Mouse (Mus musculus) kidney, embryonic 15.5 days (tissue): ENCODE measurements around the gene Itga9. TPM values are rescaled to one million over a fixed set of nuclear protein-coding genes. Genes with fewer than 3 reads are reported as not detected.

Source experiments
- ATAC-seq: fragments of 200-750 bp; cut with Nextera tagmentation; replicated peaks from 2 replicates; pipeline ENCODE4 v1.8.0; 2017; ENCODE audit warnings: moderate TSS enrichment; ENCODE audit not compliant: low FRiP score
- H3K27ac ChIP-seq: fragments of 300-500 bp; sonication (generic); 2 replicates; pipeline ENCODE4 v1.5.1; 2015; ENCODE audit warnings: mild to moderate bottlenecking, inconsistent platforms
- H3K27me3 ChIP-seq: fragments of 300-500 bp; sonication (generic); 2 replicates; pipeline ENCODE4 v1.6.1; 2015; ENCODE audit warnings: inconsistent platforms
- H3K36me3 ChIP-seq: fragments of 300-500 bp; sonication (generic); 2 replicates; pipeline ENCODE4 v1.6.1; 2015; ENCODE audit warnings: inconsistent platforms
- H3K4me1 ChIP-seq: fragments of 300-500 bp; sonication (generic); 2 replicates; pipeline ENCODE4 v1.6.1; 2015; ENCODE audit warnings: inconsistent platforms
- H3K4me2 ChIP-seq: fragments of 300-500 bp; sonication (generic); 2 replicates; pipeline ENCODE4 v1.6.1; 2015; ENCODE audit warnings: moderate library complexity, mild to moderate bottlenecking, inconsistent platforms
- H3K4me3 ChIP-seq: fragments of 300-500 bp; sonication (generic); replicated peaks from 2 replicates; pipeline ENCODE4 v1.5.1; 2015; ENCODE audit warnings: mild to moderate bottlenecking, inconsistent platforms
- H3K9ac ChIP-seq: fragments of 300-500 bp; sonication (generic); 2 replicates; pipeline ENCODE4 v1.6.1; 2015; ENCODE audit warnings: mild to moderate bottlenecking, inconsistent platforms
- H3K9me3 ChIP-seq: fragments of 300-500 bp; sonication (generic); replicated peaks from 2 replicates; pipeline ENCODE4 v1.6.1; 2016; ENCODE audit warnings: inconsistent platforms
- WGBS: fragments of 180-500 bp; shearing (Covaris S2); methylation state at CpG from one replicate; pipeline ENCODE4 v1.1.7; 2015; ENCODE audit warnings: mixed read lengths; 5-methylcytosine and 5-hydroxymethylcytosine counted together
- polyA plus RNA-seq: library from polyadenylated mRNA; unstranded; fragments of >200 nt; fragmentation: Nextera tagmentation; extraction: Ambion mirVana; gene quantifications from 2 replicates; pipeline ENCODE4 v1.2.1, GENCODE M21; 2015

Gene Itga9
- polyA plus RNA-seq, 1 experiment from 2014 or later = 26.1 TPM

- no peaks in the 10 kb centered on the region for H3K9me3 ChIP-seq
- peak overlapping the region; percentile 0; the same call in 1 of the 2 replicates for H3K27ac ChIP-seq
- peak overlapping the region; percentile 27 for H3K4me2 ChIP-seq
- 53% methylated on average over 16 of the region's 16 CpGs for whole genome bisulfite sequencing
- H3K9ac ChIP-seq = no peak overlapping the region
- H3K4me1 ChIP-seq = peaks cover 34% of the 10 kb centered on the region
- no peaks in the 10 kb centered on the region for H3K36me3 ChIP-seq
- no peaks in the 10 kb centered on the region for H3K27me3 ChIP-seq
- H3K4me3 ChIP-seq = no peak overlapping the region
- ATAC-seq = peak; percentile 57
Observed at GRCm38 (mm10) chr9:118919672-118920186, 313.2 kb downstream of the Itga9 start.

DNA sequence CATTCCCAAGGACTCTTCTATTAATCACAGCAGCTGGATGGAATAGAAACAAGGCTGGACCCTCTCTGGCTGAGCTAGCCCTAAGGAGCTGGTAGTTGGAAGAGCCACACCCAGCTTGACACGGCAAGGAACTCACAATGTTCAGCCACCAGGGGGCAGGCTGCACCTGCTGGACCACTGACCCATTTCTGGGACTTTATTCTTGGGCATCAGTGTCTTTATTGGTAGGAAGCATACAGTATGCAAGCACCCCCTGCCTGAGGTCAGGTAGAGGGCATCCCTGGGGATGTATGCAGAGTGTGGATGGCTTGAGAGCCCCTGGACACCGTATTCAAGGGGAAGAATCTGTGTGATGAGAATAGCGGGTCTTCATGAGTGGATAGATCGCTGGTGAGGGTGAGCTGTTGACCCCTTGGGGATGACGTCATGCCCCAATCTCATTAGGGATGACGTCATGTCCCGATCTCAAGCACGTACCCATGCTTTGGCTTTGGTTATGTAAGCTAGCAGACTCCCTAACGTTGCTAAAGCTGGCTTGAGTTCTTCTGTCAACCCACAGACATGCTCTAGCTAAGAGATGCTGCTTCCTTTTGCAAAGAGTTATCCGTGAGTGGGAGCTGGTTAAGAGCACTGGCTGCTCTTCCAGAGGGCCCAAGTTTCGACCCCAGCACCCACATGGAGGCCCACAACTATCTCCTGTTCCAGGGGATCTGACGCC lies 314.5 kb downstream of the Itga9 start:
- Histone ChIP-seq H3K4me3 (no peak overlapping the region), H3K27me3 (no peaks in the 10 kb centered on the region), H3K9me3 (no peaks in the 10 kb centered on the region), H3K9ac (no peak overlapping the region), H3K4me2 (no peak overlapping the region), H3K4me1 (peaks cover 41% of the 10 kb centered on the region), H3K36me3 (no peaks in the 10 kb centered on the region), H3K27ac (no peak overlapping the region)
- 50% methylated on average over 12 of the region's 12 CpGs for WGBS
- no peak for ATAC-seq

- Histone ChIP-seq H3K27me3 (no peaks in the 10 kb centered on the region), H3K36me3 (no peaks in the 10 kb centered on the region), H3K4me1 (peaks cover 42% of the 10 kb centered on the region), H3K27ac (no peak overlapping the region), H3K4me3 (no peak overlapping the region), H3K9me3 (no peaks in the 10 kb centered on the region), H3K4me2 (no peak overlapping the region), H3K9ac (no peak overlapping the region)
- ATAC-seq = no peak
- 66% methylated on average over 3 of the region's 3 CpGs for WGBS
Observed at GRCm38 (mm10) chr9:118921926-118922325, 315.4 kb downstream of the Itga9 start.

DNA sequence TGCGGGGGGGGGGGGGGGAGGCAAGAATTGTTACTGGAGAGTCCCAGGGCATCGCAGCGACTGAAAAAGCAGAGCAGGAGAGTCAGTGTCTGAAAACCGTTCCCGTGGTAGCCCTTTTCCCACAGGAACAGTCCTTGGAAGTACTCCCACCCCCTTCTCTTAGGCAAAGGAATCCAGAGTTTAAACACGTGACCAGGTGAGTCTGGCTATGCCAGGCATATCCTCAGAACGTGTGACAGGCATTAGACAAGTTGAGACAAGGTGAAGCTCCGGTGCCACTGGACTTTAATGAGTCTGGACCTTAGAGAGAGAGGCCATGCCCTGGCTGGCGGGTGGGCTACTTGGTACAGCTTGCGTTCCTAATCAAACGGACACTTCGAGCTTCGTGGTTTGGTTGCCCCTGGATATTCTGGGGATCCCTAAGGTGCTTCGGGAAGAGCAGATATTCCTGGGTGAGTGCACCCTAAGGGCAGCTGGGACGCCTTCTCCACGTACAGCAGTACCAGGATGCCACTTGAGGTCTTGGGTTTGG lies 318.1 kb downstream of the Itga9 start:
- H3K36me3 ChIP-seq = no peaks in the 10 kb centered on the region; the same call in 1 of the 2 replicates
- 9% methylated on average over 15 of the region's 16 CpGs for WGBS
- H3K9me3 ChIP-seq = no peaks in the 10 kb centered on the region
- H3K27me3 ChIP-seq = no peaks in the 10 kb centered on the region
- peak overlapping the region; percentile 57 for H3K9ac ChIP-seq
- peak overlapping the region; percentile 99 for H3K4me2 ChIP-seq
- no peak for ATAC-seq
- peak overlapping the region; percentile 90; the same call in 1 of the 2 replicates for H3K27ac ChIP-seq
- H3K4me1 ChIP-seq = peaks cover 65% of the 10 kb centered on the region
- peak overlapping the region; percentile 87 for H3K4me3 ChIP-seq

DNA sequence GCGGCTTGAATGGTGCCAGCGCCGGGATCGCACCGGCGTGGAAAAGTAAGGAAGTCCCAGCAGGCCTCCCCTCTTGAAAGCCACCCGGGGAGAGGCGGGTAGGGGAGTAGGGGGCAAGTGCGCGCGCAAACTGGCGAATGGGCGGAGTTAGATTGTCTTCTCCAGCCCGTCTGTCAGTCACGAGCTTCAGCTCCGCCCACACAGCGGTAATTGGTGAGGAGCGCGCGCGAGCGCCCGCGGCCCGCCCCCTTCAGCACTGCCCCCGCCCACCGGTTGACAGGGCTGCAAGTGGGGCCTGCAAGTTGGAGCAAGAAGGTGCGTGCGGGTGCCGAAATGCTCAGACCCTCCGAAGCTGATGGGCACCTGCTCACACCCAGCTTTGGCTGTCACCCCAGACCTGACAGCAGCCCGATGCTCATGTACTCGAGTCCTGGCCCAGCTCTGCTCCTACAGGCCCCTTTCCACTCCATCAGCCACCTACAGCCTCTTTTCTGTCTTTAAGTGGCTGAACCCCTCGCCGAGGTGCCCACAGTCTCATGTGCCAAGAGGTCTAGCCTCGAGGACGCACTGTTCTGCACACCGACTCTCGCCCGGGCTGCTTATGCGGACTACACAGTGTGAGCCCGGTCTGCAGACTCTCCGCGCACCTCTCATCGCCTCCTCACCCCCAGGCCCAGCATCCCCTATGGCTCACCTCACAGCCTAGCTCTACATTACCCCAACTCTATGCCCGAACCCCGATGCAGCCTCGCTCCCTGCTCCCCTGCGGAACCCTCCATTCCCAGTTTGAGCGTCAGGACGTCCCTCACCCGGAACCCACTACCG lies 319.0 kb downstream of the Itga9 start:
- Histone ChIP-seq H3K4me1 (peaks cover 65% of the 10 kb centered on the region), H3K9me3 (no peaks in the 10 kb centered on the region), H3K27ac (peak overlapping the region; percentile 90), H3K4me2 (peak overlapping the region; percentile 99), H3K9ac (peak overlapping the region; percentile 90), H3K27me3 (no peaks in the 10 kb centered on the region), H3K4me3 (peak overlapping the region; percentile 87), H3K36me3 (peaks cover 6% of the 10 kb centered on the region; the same call in 1 of the 2 replicates)
- WGBS = under 1% methylated on average over 52 of the region's 53 CpGs
- ATAC-seq = peak; percentile 89

DNA sequence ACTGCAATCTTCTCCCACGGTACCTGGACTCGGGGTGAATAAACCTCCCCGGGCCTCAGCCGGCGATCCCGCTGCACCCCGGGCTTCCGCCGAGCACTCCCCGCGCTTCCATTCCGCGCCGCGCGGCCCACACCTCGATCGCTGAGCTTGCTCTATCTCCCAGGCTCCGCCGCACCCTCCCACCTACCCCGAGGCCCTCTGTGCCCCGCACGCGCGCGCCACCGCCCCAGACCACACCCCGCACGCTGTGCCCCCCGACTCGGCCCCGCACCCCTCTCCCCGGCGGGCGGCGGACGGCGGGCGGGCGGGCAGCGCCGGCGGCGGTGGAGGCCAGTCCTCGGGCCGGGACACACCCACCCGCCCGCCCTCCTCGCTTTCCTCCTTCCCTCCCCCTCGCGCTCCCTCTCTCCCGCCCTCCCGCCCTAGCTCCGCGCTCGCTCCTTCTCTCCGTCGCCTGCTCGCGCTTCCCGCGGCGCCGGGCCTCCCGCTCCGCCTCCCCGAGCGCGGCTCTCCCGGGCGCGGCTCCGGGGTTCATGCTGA lies 319.7 kb downstream of the Itga9 start, which contains the start of gene Ctdspl:
Gene Ctdspl (plus strand): TSS at position 343 of the 540 bp plus-strand sequence.
- Histone ChIP-seq H3K27me3 (no peaks in the 10 kb centered on the region), H3K4me3 (peak within 1 kb of the TSS; percentile 87), H3K9ac (peak within 1 kb of the TSS; percentile 90), H3K4me2 (peak within 1 kb of the TSS; percentile 99), H3K9me3 (no peaks in the 10 kb centered on the region), H3K27ac (peak within 1 kb of the TSS; percentile 90), H3K4me1 (peaks cover 64% of the 10 kb centered on the region), H3K36me3 (peaks cover 9% of the 10 kb centered on the region; the same call in 1 of the 2 replicates)
- WGBS = under 1% methylated on average over 65 of the region's 73 CpGs
- ATAC-seq = peak; percentile 30

DNA sequence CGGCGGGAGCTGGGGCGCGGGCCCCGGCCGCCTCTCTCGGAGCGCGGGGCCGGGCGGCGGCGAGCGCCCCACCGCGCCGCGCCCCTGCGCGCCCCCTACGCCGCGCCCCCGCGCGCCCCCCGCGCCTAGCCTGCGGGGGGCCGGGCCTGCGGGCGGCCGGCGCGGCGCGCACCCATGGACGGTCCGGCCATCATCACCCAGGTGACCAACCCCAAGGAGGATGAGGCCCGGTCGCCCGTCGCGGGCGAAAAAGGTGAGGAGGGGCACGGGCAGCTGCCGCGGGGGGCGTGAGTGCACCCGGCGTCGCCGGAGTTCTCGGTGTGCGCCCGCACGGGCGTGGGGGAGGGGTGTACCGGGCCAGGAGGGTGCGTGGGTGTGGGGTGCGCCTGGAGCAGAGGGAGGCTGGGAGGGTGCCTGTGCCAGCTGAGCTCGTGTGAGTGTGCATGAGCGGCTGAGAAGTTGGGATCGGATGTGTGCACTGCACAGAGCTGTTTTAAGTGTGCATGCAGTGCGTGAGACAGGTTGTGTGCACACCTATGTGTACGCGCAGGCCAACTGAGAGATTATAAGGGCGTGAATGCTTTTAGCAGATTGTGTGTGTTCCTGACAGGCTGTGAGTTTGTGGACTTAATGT lies 320.3 kb downstream of the Itga9 start:
- Histone ChIP-seq H3K4me2 (peak overlapping the region; percentile 99), H3K36me3 (peaks cover 9% of the 10 kb centered on the region; the same call in 1 of the 2 replicates), H3K27me3 (no peaks in the 10 kb centered on the region), H3K9me3 (no peaks in the 10 kb centered on the region), H3K27ac (peak overlapping the region; percentile 90), H3K4me1 (peaks cover 62% of the 10 kb centered on the region), H3K9ac (peak overlapping the region; percentile 90), H3K4me3 (peak overlapping the region; percentile 87)
- WGBS = 1% methylated on average over 53 of the region's 68 CpGs
- ATAC-seq = no peak; the same call in 1 of the 2 replicates

- no peaks in the 10 kb centered on the region for H3K27me3 ChIP-seq
- H3K4me1 ChIP-seq = peaks cover 60% of the 10 kb centered on the region
- H3K9me3 ChIP-seq = no peaks in the 10 kb centered on the region
- peak overlapping the region; percentile 99 for H3K4me2 ChIP-seq
- no peak for ATAC-seq
- peak overlapping the region; percentile 90 for H3K9ac ChIP-seq
- WGBS = 24% methylated on average over 8 of the region's 8 CpGs
- H3K4me3 ChIP-seq = peak overlapping the region; percentile 87
- peak overlapping the region; percentile 90 for H3K27ac ChIP-seq
- peaks cover 9% of the 10 kb centered on the region; the same call in 1 of the 2 replicates for H3K36me3 ChIP-seq
Observed at GRCm38 (mm10) chr9:118927501-118927900, 321.0 kb downstream of the Itga9 start.

DNA sequence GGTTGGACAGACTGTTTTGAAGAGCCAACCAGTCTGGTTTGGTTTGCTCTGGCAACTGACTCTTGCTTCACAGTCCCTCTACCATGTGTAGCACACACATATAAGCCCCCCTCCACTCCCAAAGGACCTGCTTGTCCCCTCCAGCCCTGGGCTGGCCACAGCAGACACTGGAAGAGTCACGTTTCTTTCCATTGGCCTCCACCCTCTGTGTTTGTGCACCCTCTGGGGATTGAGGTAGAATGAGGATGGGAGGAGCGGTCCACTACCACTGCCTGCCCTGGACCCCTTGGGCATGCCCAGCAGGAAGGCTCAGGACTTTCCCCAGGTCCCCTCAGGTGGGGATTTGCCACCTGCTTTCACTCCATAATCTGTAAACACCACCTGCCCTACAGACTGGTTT lies 321.5 kb downstream of the Itga9 start:
- H3K9ac ChIP-seq = peak overlapping the region; percentile 90
- peak overlapping the region; percentile 87 for H3K4me3 ChIP-seq
- H3K9me3 ChIP-seq = no peaks in the 10 kb centered on the region
- peaks cover 60% of the 10 kb centered on the region for H3K4me1 ChIP-seq
- H3K4me2 ChIP-seq = peak overlapping the region; percentile 99
- peaks cover 9% of the 10 kb centered on the region; the same call in 1 of the 2 replicates for H3K36me3 ChIP-seq
- H3K27ac ChIP-seq = peak overlapping the region; percentile 90
- no peak for ATAC-seq
- no peaks in the 10 kb centered on the region for H3K27me3 ChIP-seq
- 48% methylated on average over 2 of the region's 2 CpGs for WGBS

- no peak for ATAC-seq
- Histone ChIP-seq H3K4me2 (peak overlapping the region; percentile 99), H3K9me3 (no peaks in the 10 kb centered on the region), H3K4me3 (peak overlapping the region; percentile 87), H3K4me1 (peaks cover 60% of the 10 kb centered on the region), H3K36me3 (peaks cover 9% of the 10 kb centered on the region; the same call in 1 of the 2 replicates), H3K9ac (peak overlapping the region; percentile 90), H3K27me3 (no peaks in the 10 kb centered on the region), H3K27ac (peak overlapping the region; percentile 90)
- WGBS = 33% methylated on average over 7 of the region's 7 CpGs
Observed at GRCm38 (mm10) chr9:118928656-118929055, 322.2 kb downstream of the Itga9 start.

GRCm38 (mm10) chr9:118930611-118931010 lies 324.1 kb downstream of the Itga9 start:
- no peak overlapping the region for H3K4me2 ChIP-seq
- 57% methylated on average over 9 of the region's 9 CpGs for WGBS
- peaks cover 62% of the 10 kb centered on the region for H3K4me1 ChIP-seq
- H3K4me3 ChIP-seq = no peak overlapping the region
- peak overlapping the region; percentile 6; the same call in 1 of the 2 replicates for H3K27ac ChIP-seq
- no peaks in the 10 kb centered on the region for H3K27me3 ChIP-seq
- H3K36me3 ChIP-seq = peaks cover 9% of the 10 kb centered on the region; the same call in 1 of the 2 replicates
- H3K9me3 ChIP-seq = no peaks in the 10 kb centered on the region
- ATAC-seq = no peak
- H3K9ac ChIP-seq = no peak overlapping the region
